Mouse (Mus musculus) embryonic facial prominence, embryonic 12.5 days (tissue): ENCODE measurements around the gene Rars2. TPM values are rescaled to one million over a fixed set of nuclear protein-coding genes. Genes with fewer than 3 reads are reported as not detected.

Experiments
- ATAC-seq: fragments of 200-750 bp; cut with Nextera tagmentation; 2 replicates; pipeline ENCODE4 v1.8.0; 2017; ENCODE audit not compliant: insufficient number of reproducible peaks, insufficient read depth, low FRiP score, low TSS enrichment
- H3K27ac ChIP-seq: fragments of 300-500 bp; sonication (generic); 2 replicates; pipeline ENCODE4 v1.5.1; 2016; ENCODE audit warnings: mild to moderate bottlenecking
- H3K27me3 ChIP-seq: fragments of 300-500 bp; sonication (generic); 2 replicates; pipeline ENCODE4 v1.6.1; 2016; ENCODE audit warnings: mild to moderate bottlenecking, moderate library complexity
- H3K36me3 ChIP-seq: fragments of 300-500 bp; sonication (generic); 2 replicates; pipeline ENCODE4 v1.6.1; 2016; ENCODE audit warnings: mild to moderate bottlenecking
- H3K4me1 ChIP-seq: fragments of 300-500 bp; sonication (generic); 2 replicates; pipeline ENCODE4 v1.6.1; 2016
- H3K4me2 ChIP-seq: fragments of 300-500 bp; sonication (generic); replicated peaks from 2 replicates; pipeline ENCODE4 v1.6.1; 2016; ENCODE audit warnings: mild to moderate bottlenecking, moderate library complexity
- H3K4me3 ChIP-seq: fragments of 300-500 bp; sonication (generic); 2 replicates; pipeline ENCODE4 v1.5.1; 2016; ENCODE audit warnings: mild to moderate bottlenecking
- H3K9ac ChIP-seq: fragments of 300-500 bp; sonication (generic); 2 replicates; pipeline ENCODE4 v1.6.1; 2016; ENCODE audit warnings: mild to moderate bottlenecking, moderate library complexity
- H3K9me3 ChIP-seq: fragments of 300-500 bp; sonication (generic); 2 replicates; pipeline ENCODE4 v1.6.1; 2016; ENCODE audit warnings: mild to moderate bottlenecking, moderate library complexity
- WGBS: fragments of 180-500 bp; shearing (Covaris S2); methylation state at CpG from one replicate; pipeline ENCODE4 v1.1.7; 2016; 5-methylcytosine and 5-hydroxymethylcytosine counted together
- polyA plus RNA-seq: library from polyadenylated mRNA; unstranded; fragments of >200 nt; fragmentation: Nextera tagmentation; extraction: Ambion mirVana; gene quantifications from 2 replicates; pipeline ENCODE4 v1.2.1, GENCODE M21; 2016

The Rars2 gene
- polyA plus RNA-seq, 1 experiment from 2014 or later = 71.3 TPM

GRCm38 (mm10) chr4:34702231-34702630, 87.5 kb downstream of the Rars2 start:
- no peak overlapping the region for H3K4me3 ChIP-seq
- H3K9ac ChIP-seq = no peak overlapping the region
- H3K4me2 ChIP-seq = no peak overlapping the region
- no peaks in the 10 kb centered on the region for H3K36me3 ChIP-seq
- ATAC-seq = no peak
- H3K27ac ChIP-seq = no peak overlapping the region
- H3K9me3 ChIP-seq = no peaks in the 10 kb centered on the region
- no peaks in the 10 kb centered on the region for H3K4me1 ChIP-seq
- no peaks in the 10 kb centered on the region for H3K27me3 ChIP-seq
- WGBS = 94% methylated on average over 11 of the region's 11 CpGs

- Histone ChIP-seq H3K4me2 (no peak overlapping the region), H3K36me3 (no peaks in the 10 kb centered on the region), H3K9ac (no peak overlapping the region), H3K27ac (no peak overlapping the region), H3K4me3 (no peak overlapping the region), H3K4me1 (no peaks in the 10 kb centered on the region), H3K9me3 (no peaks in the 10 kb centered on the region), H3K27me3 (no peaks in the 10 kb centered on the region)
- WGBS = 72% methylated on average over 4 of the region's 4 CpGs
- ATAC-seq = no peak
These were observed 88.3 kb downstream of the Rars2 start for GRCm38 (mm10) chr4:34703029-34703428.

- Histone ChIP-seq H3K27me3 (no peaks in the 10 kb centered on the region), H3K9ac (no peak overlapping the region), H3K4me2 (no peak overlapping the region), H3K9me3 (no peaks in the 10 kb centered on the region), H3K27ac (no peak overlapping the region), H3K4me1 (no peaks in the 10 kb centered on the region), H3K4me3 (no peak overlapping the region), H3K36me3 (no peaks in the 10 kb centered on the region)
- no peak for ATAC-seq
- WGBS = 74% methylated on average over 3 of the region's 3 CpGs
These were observed 92.5 kb downstream of the Rars2 start for GRCm38 (mm10) chr4:34707248-34707647.

GRCm38 (mm10) chr4:34708127-34708526, 93.4 kb downstream of the Rars2 start:
- WGBS = 73% methylated on average over 3 of the region's 3 CpGs
- H3K4me2 ChIP-seq = no peak overlapping the region
- no peak overlapping the region for H3K9ac ChIP-seq
- ATAC-seq = no peak
- no peak overlapping the region for H3K4me3 ChIP-seq
- H3K36me3 ChIP-seq = no peaks in the 10 kb centered on the region
- H3K9me3 ChIP-seq = no peaks in the 10 kb centered on the region
- H3K4me1 ChIP-seq = no peaks in the 10 kb centered on the region
- H3K27me3 ChIP-seq = no peaks in the 10 kb centered on the region
- H3K27ac ChIP-seq = no peak overlapping the region

Other genes with a start within 250 kb of the Rars2 start
- gene Akirin2, start 64.0 kb upstream of the Rars2 start, polyA plus RNA-seq = 95.9 and 99.2 TPM in 2 replicates
- gene Orc3, start within 50 bp of the Rars2 start, polyA plus RNA-seq = 105 and 111 TPM in 2 replicates
- gene Slc35a1, start 72.5 kb downstream of the Rars2 start, polyA plus RNA-seq = 50.8 and 57.8 TPM in 2 replicates
- 0.47 and 0.50 TPM in 2 replicates for gene Cfap206, start 115.2 kb downstream of the Rars2 start, polyA plus RNA-seq
- not detected in 2 replicates for gene Gm136, start 141.3 kb downstream of the Rars2 start, polyA plus RNA-seq
- 48.8 and 56.9 TPM in 2 replicates for gene Smim8, start 163.5 kb downstream of the Rars2 start, polyA plus RNA-seq